Mouse (Mus musculus) megakaryocyte, embryonic 14.5 days (primary cell): ENCODE measurements around the gene Rbbp7.

ENCODE experiments used
- FLI1 ChIP-seq: IDR thresholded peaks from 2 replicates; pipeline ENCODE4 v1.6.1; 2012; ENCODE audit warnings: low read length, inconsistent platforms, mixed read lengths
- GATA1 ChIP-seq: IDR thresholded peaks from 3 replicates; pipeline ENCODE4 v1.6.1; 2012; ENCODE audit warnings: mixed read lengths, low read length, inconsistent platforms, borderline replicate concordance

- TF ChIP-seq GATA1 (no peak), FLI1 (no peak)
Observed at GRCm38 (mm10) chrX:162756058-162756457, 4.1 kb upstream of the Rbbp7 start.
